Mouse (Mus musculus) CD4-positive helper T cell, adult 2 months (primary cell): ENCODE results near the gene Aars.

Experiments used
- DNase-seq: peaks from one replicate; pipeline ENCODE4 v3.0.0-alpha.2; 2012; ENCODE audit warnings: low read depth, missing footprints, low spot score

Aars gene

GRCm38 (mm10) chr8:111093865-111094718 is 61.1 kb downstream of the Aars start, which contains the start of gene Pdpr:
Gene Pdpr (plus strand): TSS chr8:111094630.
- DNase-seq = peak; percentile 94

- DNase-seq = peak; percentile 60
Measured at GRCm38 (mm10) chr8:111094719-111095302, 61.9 kb downstream of the Aars start.
